Mouse (Mus musculus): ENCODE data around the gene Tmem230. TPM values are rescaled to one million over a fixed set of nuclear protein-coding genes. Genes with fewer than 3 reads are reported as not detected.
A peak's percentile ranks its signal among the peaks of the same experiment; 100 is the strongest.
"Not testable (repeated sequence)": the region's sequence is repeated elsewhere in the genome, so short reads cannot be mapped to it uniquely, and the experiment has no call there.

The Tmem230 gene
- total RNA-seq, 2 experiments from 2014 or later = 28.0 to 30.2 TPM

GRCm38 (mm10) chr2:132240457-132240856, 7.2 kb downstream of the Tmem230 start:
- intact Hi-C loops (cut with DNase I) = loop anchor here (2.0 to 5.0 kb wide), 3 partner anchors 100 to 413 kb away; no protein-coding TSS in a partner anchor
- peak in 1 of 2 experiments; percentile 81 for DNase-seq (ENCODE audit: low spot score in 2 of 2)

GRCm38 (mm10) chr2:132239434-132239833, 8.2 kb downstream of the Tmem230 start:
- intact Hi-C loops (cut with DNase I) = not testable (repeated sequence)

GRCm38 (mm10) chr2:132235975-132236374, 11.6 kb downstream of the Tmem230 start:
- intact Hi-C loops (cut with DNase I) = no loop called here
- DNase-seq (ENCODE audit: low spot score in 2 of 2) = no peak

More at GRCm38 (mm10) chr2:132239434-132239833, 8.2 kb downstream of the Tmem230 start:
- DNase-seq (ENCODE audit: low spot score in 2 of 2) = not testable (repeated sequence)

- intact Hi-C loops (cut with DNase I) = no loop called here
These were observed 12.3 kb downstream of the Tmem230 start for GRCm38 (mm10) chr2:132235291-132235690.

GRCm38 (mm10) chr2:132233985-132234765, 13.4 kb downstream of the Tmem230 start:
- intact Hi-C loops (cut with DNase I) = no loop called here

More at GRCm38 (mm10) chr2:132235291-132235690, 12.3 kb downstream of the Tmem230 start:
- no peak for DNase-seq (ENCODE audit: low spot score in 2 of 2)

GRCm38 (mm10) chr2:132232413-132232945, 15.1 kb downstream of the Tmem230 start:
- intact Hi-C loops (cut with DNase I) = no loop called here
- DNase-seq (ENCODE audit: low spot score in 2 of 2) = no peak

More at GRCm38 (mm10) chr2:132233985-132234765, 13.4 kb downstream of the Tmem230 start:
- DNase-seq (ENCODE audit: low spot score in 2 of 2) = no peak

- DNase-seq (ENCODE audit: low spot score in 2 of 2) = peak in 1 of 2 experiments; percentile 22
- intact Hi-C loops (cut with DNase I) = loop anchor here (5.0 kb wide), 1 partner anchor 82 kb away; no protein-coding TSS in a partner anchor
These were observed 23.2 kb downstream of the Tmem230 start for GRCm38 (mm10) chr2:132224359-132224758.

- intact Hi-C loops (cut with DNase I) = loop anchor here (5.0 kb wide), 1 partner anchor 79 kb away; no protein-coding TSS in a partner anchor
These were observed 26.0 kb downstream of the Tmem230 start for GRCm38 (mm10) chr2:132221611-132222073.

GRCm38 (mm10) chr2:132211995-132212656, 35.5 kb downstream of the Tmem230 start:
- intact Hi-C loops (cut with DNase I) = no loop called here

More at GRCm38 (mm10) chr2:132221611-132222073, 26.0 kb downstream of the Tmem230 start:
- DNase-seq (ENCODE audit: low spot score in 2 of 2) = peak; percentile 41 to 76

GRCm38 (mm10) chr2:132210806-132211312, 36.7 kb downstream of the Tmem230 start:
- intact Hi-C loops (cut with DNase I) = no loop called here
- no peak for DNase-seq (ENCODE audit: low spot score in 2 of 2)

More at GRCm38 (mm10) chr2:132211995-132212656, 35.5 kb downstream of the Tmem230 start:
- DNase-seq (ENCODE audit: low spot score in 2 of 2) = no peak

- intact Hi-C loops (cut with DNase I) = no loop called here
- no peak for DNase-seq (ENCODE audit: low spot score in 2 of 2)
These were observed 39.2 kb downstream of the Tmem230 start for GRCm38 (mm10) chr2:132208246-132208881.

- intact Hi-C loops (cut with DNase I) = no loop called here
These were observed 41.2 kb downstream of the Tmem230 start for GRCm38 (mm10) chr2:132206316-132206881.

GRCm38 (mm10) chr2:132205549-132205948, 42.1 kb downstream of the Tmem230 start:
- intact Hi-C loops (cut with DNase I) = no loop called here
- no peak for DNase-seq (ENCODE audit: low spot score in 2 of 2)

More at GRCm38 (mm10) chr2:132206316-132206881, 41.2 kb downstream of the Tmem230 start:
- DNase-seq (ENCODE audit: low spot score in 2 of 2) = no peak

GRCm38 (mm10) chr2:132203773-132204172, 43.8 kb downstream of the Tmem230 start:
- intact Hi-C loops (cut with DNase I) = no loop called here

GRCm38 (mm10) chr2:132203186-132203585, 44.4 kb downstream of the Tmem230 start:
- intact Hi-C loops (cut with DNase I) = no loop called here
- no peak for DNase-seq (ENCODE audit: low spot score in 2 of 2)

More at GRCm38 (mm10) chr2:132203773-132204172, 43.8 kb downstream of the Tmem230 start:
- no peak for DNase-seq (ENCODE audit: low spot score in 2 of 2)

GRCm38 (mm10) chr2:132198017-132198933, 49.3 kb downstream of the Tmem230 start:
- DNase-seq (ENCODE audit: low spot score in 2 of 2) = no peak
- intact Hi-C loops (cut with DNase I) = no loop called here

GRCm38 (mm10) chr2:132195602-132196001, 52.0 kb downstream of the Tmem230 start:
- intact Hi-C loops (cut with DNase I) = no loop called here
- DNase-seq (ENCODE audit: low spot score in 2 of 2) = no peak
